Mouse (Mus musculus) small intestine, adult 2 months (tissue): Measurements from ENCODE around the gene Fam198a.

Source experiments
- CTCF ChIP-seq: fragments of 200-500 bp; IDR thresholded peaks from 2 replicates; pipeline ENCODE4 v1.5.1; 2012; ENCODE audit warnings: low read depth, mild to moderate bottlenecking, control low read depth, inconsistent platforms, low read length, moderate library complexity, mixed read lengths; ENCODE audit not compliant: insufficient replicate concordance, insufficient read length; ENCODE audit errors: extremely low read depth
- POLR2A ChIP-seq: fragments of 200-500 bp; IDR thresholded peaks from 2 replicates; pipeline ENCODE4 v1.6.1; 2012; ENCODE audit warnings: low read depth, mild to moderate bottlenecking, control low read depth, inconsistent platforms, low read length, moderate library complexity

- TF ChIP-seq POLR2A = no peak
- no peak for TF ChIP-seq CTCF
Measured at GRCm38 (mm10) chr9:121974141-121974986, 23.6 kb downstream of the Fam198a start.
